Mouse (Mus musculus): ENCODE measurements around the gene Fam129c. TPM values are rescaled to one million over a fixed set of nuclear protein-coding genes. Genes with fewer than 3 reads are reported as not detected.

Gene Fam129c
- polyA plus RNA-seq (2012; fragmentation: generic; extraction: Trizol), result 2.4 TPM
- long read RNA-seq, experiment 1, result 0 reads
- long read RNA-seq, experiment 2, partial matches to known transcripts, result 27 of 79 reads
- long read RNA-seq, experiment 2, other reads (novel, unspliced or antisense), result 52 of 79 reads

DNA sequence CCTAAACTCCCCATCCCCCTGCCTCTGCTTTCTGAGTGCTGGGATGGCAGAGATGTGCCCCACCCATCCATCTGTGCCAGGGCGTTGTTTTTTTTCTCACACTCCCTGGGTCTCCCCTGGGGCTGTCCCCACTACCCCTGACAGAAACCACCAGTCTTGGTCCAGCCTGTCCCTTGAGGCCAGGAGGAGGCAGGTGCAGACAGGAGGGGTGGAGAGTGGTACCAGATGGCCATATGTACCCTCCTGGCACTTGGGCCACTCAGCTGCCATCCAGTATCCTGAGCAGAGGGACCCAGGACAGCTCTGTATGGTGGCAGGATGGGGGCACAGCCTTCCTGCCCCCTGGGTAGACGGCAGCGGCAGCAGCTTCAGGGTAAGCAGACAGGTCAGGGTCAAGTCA is at the start of gene Fam129c:
Gene Fam129c, plus strand, starts transcription at position 198 of the 400 bp plus-strand sequence.
- H3K79me2 ChIP-seq (ENCODE audit: control insufficient read depth, insufficient read depth), result peaks cover 16% of the 10 kb centered on the region
- H3K36me3 ChIP-seq (ENCODE audit: control insufficient read depth, insufficient read depth), result peaks cover 3% of the 10 kb centered on the region
- no peak within 1 kb of the TSS for H3K4me3 ChIP-seq (ENCODE audit: insufficient read depth, poor library complexity, severe bottlenecking)
- H3ac ChIP-seq (ENCODE audit: control insufficient read depth, insufficient read length, low read depth), result peak within 1 kb of the TSS; percentile 28
- TF ChIP-seq MYOD1 (IDR thresholded peaks at IDR 0.05; ENCODE audit: control insufficient read depth, insufficient read length, low read depth) (no peak), CEBPB (IDR thresholded peaks at IDR 0.05; ENCODE audit: low read depth) (no peak), USF1 (IDR thresholded peaks at IDR 0.05; ENCODE audit: low read depth) (no peak), FOSL1 (IDR thresholded peaks at IDR 0.05; ENCODE audit: insufficient read depth, low read length, poor library complexity, severe bottlenecking) (no peak), CTCF (IDR thresholded peaks at IDR 0.05; ENCODE audit: control insufficient read depth, insufficient read depth, insufficient read length) (no peak), MAX (IDR thresholded peaks at IDR 0.05) (no peak), MYOG (IDR thresholded peaks at IDR 0.05; ENCODE audit: control insufficient read depth, extremely low read depth, insufficient read length) (no peak)
- H3K27me3 ChIP-seq (ENCODE audit: control insufficient read depth, insufficient read depth, insufficient read length), result no peaks in the 10 kb centered on the region
- peaks cover 10% of the 10 kb centered on the region for H3K79me3 ChIP-seq (ENCODE audit: low read depth)

DNA sequence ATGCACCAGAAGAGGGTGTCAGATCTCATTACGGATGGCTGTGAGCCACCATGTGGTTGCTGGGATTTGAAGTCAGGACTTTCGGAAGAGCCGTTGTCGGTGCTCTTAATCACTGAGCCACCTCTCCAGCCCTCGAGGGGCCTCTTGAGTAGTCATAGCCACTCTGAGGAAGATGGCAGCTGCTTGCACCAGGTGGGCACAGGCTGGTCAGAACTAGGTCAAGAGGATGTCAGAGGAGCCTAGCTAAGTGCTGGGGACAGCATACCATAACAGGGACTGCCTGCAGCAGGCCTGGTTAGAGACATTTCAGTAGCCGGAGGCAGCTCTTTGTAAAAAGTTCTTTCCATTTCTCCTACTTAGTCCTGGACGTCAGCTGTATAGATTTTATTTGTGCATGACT is 46.7 kb upstream of the Fam129c start:
- TF ChIP-seq CEBPB (IDR thresholded peaks at IDR 0.05; ENCODE audit: low read depth), result no peak
- no peak for TF ChIP-seq MYOD1 (IDR thresholded peaks at IDR 0.05; ENCODE audit: control insufficient read depth, insufficient read length, low read depth)
- no peak for TF ChIP-seq MAX (IDR thresholded peaks at IDR 0.05)
- no peak for TF ChIP-seq FOSL1 (IDR thresholded peaks at IDR 0.05; ENCODE audit: insufficient read depth, low read length, poor library complexity, severe bottlenecking)
- Histone ChIP-seq H3ac (ENCODE audit: control insufficient read depth, insufficient read length, low read depth) (no peak overlapping the region), H3K27me3 (ENCODE audit: control insufficient read depth, insufficient read depth, insufficient read length) (peaks cover 3% of the 10 kb centered on the region), H3K79me2 (ENCODE audit: control insufficient read depth, insufficient read depth) (no peaks in the 10 kb centered on the region), H3K4me3 (ENCODE audit: insufficient read depth, poor library complexity, severe bottlenecking) (no peak overlapping the region), H3K36me3 (ENCODE audit: control insufficient read depth, insufficient read depth) (no peaks in the 10 kb centered on the region), H3K79me3 (ENCODE audit: low read depth) (no peaks in the 10 kb centered on the region)

DNA sequence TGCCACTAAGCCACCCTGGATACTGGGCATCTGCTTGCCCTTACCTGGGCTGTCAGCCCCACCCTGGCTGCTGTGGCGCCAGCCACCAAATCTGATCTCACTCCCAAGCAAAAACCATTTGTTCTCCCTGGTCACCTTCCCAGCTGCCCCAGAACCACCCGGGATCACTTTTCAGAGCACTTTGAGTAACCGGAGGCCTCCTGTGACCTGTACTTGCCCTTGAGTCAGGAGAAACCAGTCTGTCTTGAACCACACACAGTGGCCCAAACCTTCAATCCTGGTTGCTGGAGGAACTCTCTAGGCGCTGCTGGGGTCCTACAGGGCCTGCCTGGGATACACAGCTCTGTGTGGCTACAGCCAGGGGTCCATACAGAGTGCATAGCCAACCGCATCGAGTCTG is 44.7 kb upstream of the Fam129c start:
- H3K27me3 ChIP-seq (ENCODE audit: control insufficient read depth, insufficient read depth, insufficient read length), result peaks cover 15% of the 10 kb centered on the region
- TF ChIP-seq MYOD1 (IDR thresholded peaks at IDR 0.05; ENCODE audit: control insufficient read depth, insufficient read length, low read depth), result no peak
- no peak for TF ChIP-seq USF1 (IDR thresholded peaks at IDR 0.05; ENCODE audit: low read depth)
- TF ChIP-seq CTCF (IDR thresholded peaks at IDR 0.05; ENCODE audit: control insufficient read depth, insufficient read depth, insufficient read length), result no peak
- no peak for TF ChIP-seq FOSL1 (IDR thresholded peaks at IDR 0.05; ENCODE audit: insufficient read depth, low read length, poor library complexity, severe bottlenecking)
- no peak for TF ChIP-seq CEBPB (IDR thresholded peaks at IDR 0.05; ENCODE audit: low read depth)
- TF ChIP-seq MYOG (IDR thresholded peaks at IDR 0.05; ENCODE audit: control insufficient read depth, extremely low read depth, insufficient read length), result no peak
- TF ChIP-seq MAX (IDR thresholded peaks at IDR 0.05), result no peak
- H3ac ChIP-seq (ENCODE audit: control insufficient read depth, insufficient read length, low read depth), result no peak overlapping the region
- no peaks in the 10 kb centered on the region for H3K79me3 ChIP-seq (ENCODE audit: low read depth)
- no peak overlapping the region for H3K4me3 ChIP-seq (ENCODE audit: insufficient read depth, poor library complexity, severe bottlenecking)
- no peaks in the 10 kb centered on the region for H3K36me3 ChIP-seq (ENCODE audit: control insufficient read depth, insufficient read depth)
- no peaks in the 10 kb centered on the region for H3K79me2 ChIP-seq (ENCODE audit: control insufficient read depth, insufficient read depth)

DNA sequence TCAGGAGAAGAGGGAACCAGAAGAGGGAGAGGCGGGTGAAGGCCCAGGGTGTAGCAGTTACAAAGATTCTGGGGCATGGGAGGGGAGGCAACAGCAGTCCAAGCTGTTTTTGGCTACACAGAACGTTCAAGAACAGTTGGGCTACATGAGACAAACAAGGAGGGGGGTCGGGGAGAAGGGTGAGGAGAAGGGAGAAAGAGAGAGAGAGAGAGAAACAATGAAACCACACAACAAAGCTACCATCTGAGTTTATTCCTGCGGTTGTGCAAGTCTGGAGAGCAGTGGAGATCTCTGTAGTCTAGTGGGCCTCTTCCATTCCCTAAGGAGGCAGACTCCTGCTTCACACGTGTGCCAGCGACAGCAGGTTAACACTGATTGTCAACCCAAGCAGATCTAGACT is 43.4 kb upstream of the Fam129c start:
- no peak overlapping the region for H3K4me3 ChIP-seq (ENCODE audit: insufficient read depth, poor library complexity, severe bottlenecking)
- H3ac ChIP-seq (ENCODE audit: control insufficient read depth, insufficient read length, low read depth), result no peak overlapping the region
- peaks cover 25% of the 10 kb centered on the region for H3K27me3 ChIP-seq (ENCODE audit: control insufficient read depth, insufficient read depth, insufficient read length)
- H3K79me2 ChIP-seq (ENCODE audit: control insufficient read depth, insufficient read depth), result no peaks in the 10 kb centered on the region
- TF ChIP-seq MAX (IDR thresholded peaks at IDR 0.05) (no peak), MYOG (IDR thresholded peaks at IDR 0.05; ENCODE audit: control insufficient read depth, extremely low read depth, insufficient read length) (no peak), MYOD1 (IDR thresholded peaks at IDR 0.05; ENCODE audit: control insufficient read depth, insufficient read length, low read depth) (no peak), CTCF (IDR thresholded peaks at IDR 0.05; ENCODE audit: control insufficient read depth, insufficient read depth, insufficient read length) (no peak), USF1 (IDR thresholded peaks at IDR 0.05; ENCODE audit: low read depth) (no peak), FOSL1 (IDR thresholded peaks at IDR 0.05; ENCODE audit: insufficient read depth, low read length, poor library complexity, severe bottlenecking) (no peak), CEBPB (IDR thresholded peaks at IDR 0.05; ENCODE audit: low read depth) (no peak)
- H3K36me3 ChIP-seq (ENCODE audit: control insufficient read depth, insufficient read depth), result no peaks in the 10 kb centered on the region
- no peaks in the 10 kb centered on the region for H3K79me3 ChIP-seq (ENCODE audit: low read depth)

DNA sequence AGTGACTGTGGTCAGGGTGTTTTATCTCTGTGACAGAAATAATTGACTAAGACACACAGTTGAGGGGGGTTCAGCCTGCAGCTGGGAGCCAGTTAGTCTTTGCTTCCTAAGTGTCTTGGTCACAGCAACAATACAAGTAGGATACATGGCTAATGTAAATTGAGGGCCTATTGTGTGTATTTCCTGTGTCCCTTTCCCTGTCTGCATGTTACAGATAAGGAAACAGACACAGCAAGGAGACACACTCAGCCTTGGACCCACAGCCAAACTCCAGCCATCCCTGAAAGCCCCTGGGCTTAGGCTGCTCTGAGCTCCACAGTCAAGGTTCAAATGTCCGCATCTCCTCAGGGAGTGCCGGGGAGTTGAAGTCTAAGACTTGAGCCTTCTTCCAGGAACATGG is 42.8 kb upstream of the Fam129c start:
- no peak overlapping the region for H3K4me3 ChIP-seq (ENCODE audit: insufficient read depth, poor library complexity, severe bottlenecking)
- no peaks in the 10 kb centered on the region for H3K36me3 ChIP-seq (ENCODE audit: control insufficient read depth, insufficient read depth)
- peaks cover 25% of the 10 kb centered on the region for H3K27me3 ChIP-seq (ENCODE audit: control insufficient read depth, insufficient read depth, insufficient read length)
- H3K79me3 ChIP-seq (ENCODE audit: low read depth), result no peaks in the 10 kb centered on the region
- TF ChIP-seq MAX (IDR thresholded peaks at IDR 0.05), result no peak
- no peak for TF ChIP-seq CEBPB (IDR thresholded peaks at IDR 0.05; ENCODE audit: low read depth)
- no peak for TF ChIP-seq CTCF (IDR thresholded peaks at IDR 0.05; ENCODE audit: control insufficient read depth, insufficient read depth, insufficient read length)
- no peak for TF ChIP-seq MYOD1 (IDR thresholded peaks at IDR 0.05; ENCODE audit: control insufficient read depth, insufficient read length, low read depth)
- TF ChIP-seq FOSL1 (IDR thresholded peaks at IDR 0.05; ENCODE audit: insufficient read depth, low read length, poor library complexity, severe bottlenecking), result no peak
- no peak for TF ChIP-seq MYOG (IDR thresholded peaks at IDR 0.05; ENCODE audit: control insufficient read depth, extremely low read depth, insufficient read length)
- TF ChIP-seq USF1 (IDR thresholded peaks at IDR 0.05; ENCODE audit: low read depth), result no peak
- H3ac ChIP-seq (ENCODE audit: control insufficient read depth, insufficient read length, low read depth), result no peak overlapping the region
- H3K79me2 ChIP-seq (ENCODE audit: control insufficient read depth, insufficient read depth), result no peaks in the 10 kb centered on the region

Measured in C2C12 (cell line).